Mouse (Mus musculus) E14TG2a.4 (cell line): ENCODE data around the gene Olfr1087.
"Not testable (repeated sequence)": the region's sequence is repeated elsewhere in the genome, so short reads cannot be mapped to it uniquely, and the experiment has no call there.

Source experiments
- H3K27me3 ChIP-seq: 2 replicates; pipeline ENCODE4 v1.6.1; 2014; ENCODE audit warnings: low read length, control low read depth; ENCODE audit not compliant: insufficient read depth
- H3K36me3 ChIP-seq: 2 replicates; pipeline ENCODE4 v1.6.1; 2014; ENCODE audit warnings: low read length, control low read depth; ENCODE audit not compliant: insufficient read depth
- H3K4me1 ChIP-seq: replicated peaks from 2 replicates; pipeline ENCODE4 v1.6.1; 2014; ENCODE audit warnings: low read depth, low read length, control low read depth
- H3K4me3 ChIP-seq: replicated peaks from 2 replicates; pipeline ENCODE4 v1.5.1; 2014; ENCODE audit warnings: mild to moderate bottlenecking, low read length
- H3K9me3 ChIP-seq: 2 replicates; pipeline ENCODE4 v1.6.1; 2014; ENCODE audit warnings: low read length, control low read depth
- CTCF ChIP-seq: conservative IDR thresholded peaks from 2 replicates; pipeline ENCODE4 v1.5.1; 2014; ENCODE audit warnings: low read length
- NANOG ChIP-seq: IDR thresholded peaks from 2 replicates; pipeline ENCODE4 v1.6.1; 2014; ENCODE audit warnings: borderline replicate concordance, low read length, mixed read lengths
- POU5F1 ChIP-seq: IDR thresholded peaks from 2 replicates; pipeline ENCODE4 v1.6.1; 2014; ENCODE audit warnings: low read length, borderline replicate concordance

The Olfr1087 gene

DNA sequence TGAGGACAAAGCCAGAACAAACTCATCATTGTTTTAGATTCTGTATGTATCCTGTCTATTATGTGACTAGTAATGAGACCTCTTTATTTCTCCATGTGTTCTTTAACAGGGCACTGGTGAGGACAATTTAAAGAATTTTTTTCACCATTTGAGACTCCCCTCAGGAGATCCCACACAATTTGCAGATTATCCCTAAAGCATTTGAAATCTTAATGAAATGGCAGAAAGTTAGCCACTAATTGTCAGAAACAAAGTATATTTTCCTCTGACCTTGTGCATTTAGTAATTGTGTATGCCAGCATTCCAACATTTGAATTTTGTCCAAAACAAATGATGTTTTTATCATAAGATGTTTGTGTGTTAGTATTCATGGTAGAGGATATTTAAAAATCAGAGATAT is at the start of gene Olfr1087:
Gene Olfr1087 (minus strand): TSS at position 101 of the 400 bp plus-strand sequence.
- Histone ChIP-seq H3K27me3 (no peaks in the 10 kb centered on the region), H3K36me3 (no peaks in the 10 kb centered on the region), H3K9me3 (no peaks in the 10 kb centered on the region), H3K4me1 (no peaks in the 10 kb centered on the region), H3K4me3 (no peak within 1 kb of the TSS)
- TF ChIP-seq POU5F1 (no peak), NANOG (no peak), CTCF (no peak)

DNA sequence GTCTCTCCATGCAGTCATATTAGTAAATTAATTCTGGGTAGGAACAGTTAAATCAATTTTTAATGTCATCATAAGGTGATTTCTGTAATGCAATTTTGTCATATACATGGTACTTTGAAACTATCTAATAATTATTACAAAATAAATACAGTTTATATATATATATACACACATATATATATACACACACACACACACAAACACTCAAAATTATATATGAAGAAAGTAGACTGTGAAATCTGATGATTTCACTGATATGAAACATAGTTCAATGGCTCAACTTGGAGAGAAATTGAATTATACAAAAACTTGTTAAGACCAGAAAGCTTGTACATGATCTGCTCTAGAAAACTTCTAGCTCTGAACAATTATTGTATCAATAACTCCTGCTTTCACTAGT is 35.4 kb upstream of the Olfr1087 start, which contains the start of gene Olfr1089:
Gene Olfr1089 (minus strand): TSS at position 101 of the 400 bp plus-strand sequence.
- H3K36me3 ChIP-seq: no peaks in the 10 kb centered on the region
- no peaks in the 10 kb centered on the region for H3K27me3 ChIP-seq
- H3K4me3 ChIP-seq: no peak within 1 kb of the TSS
- no peaks in the 10 kb centered on the region for H3K4me1 ChIP-seq
- H3K9me3 ChIP-seq: no peaks in the 10 kb centered on the region
- TF ChIP-seq POU5F1 (no peak), CTCF (no peak), NANOG (no peak)

DNA sequence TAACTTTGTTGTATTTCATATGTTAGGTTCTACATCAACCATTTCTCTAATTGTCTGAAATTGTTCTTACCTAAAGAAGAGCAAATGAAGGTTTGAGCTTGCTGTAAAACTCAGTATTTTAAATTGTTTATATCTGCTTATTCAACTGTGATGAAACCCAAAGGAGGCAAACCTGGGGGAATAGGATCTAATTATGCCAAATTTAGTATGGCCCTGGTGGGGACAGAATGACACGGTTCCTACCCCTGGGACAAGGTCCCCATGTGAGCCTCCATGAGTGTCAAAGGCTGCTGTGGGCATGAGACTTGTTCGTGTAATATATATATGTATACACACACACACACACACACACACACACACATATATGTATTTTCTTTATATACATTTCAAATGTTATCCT is 18.2 kb downstream of the Olfr1087 start, which contains the start of gene Olfr1086:
Gene Olfr1086 (minus strand): TSS at position 101 of the 400 bp plus-strand sequence.
- TF ChIP-seq POU5F1: no peak
- no peak for TF ChIP-seq CTCF
- no peak for TF ChIP-seq NANOG
- H3K9me3 ChIP-seq: no peaks in the 10 kb centered on the region
- no peaks in the 10 kb centered on the region for H3K27me3 ChIP-seq
- no peaks in the 10 kb centered on the region for H3K36me3 ChIP-seq
- H3K4me1 ChIP-seq: no peaks in the 10 kb centered on the region
- no peak within 1 kb of the TSS for H3K4me3 ChIP-seq

DNA sequence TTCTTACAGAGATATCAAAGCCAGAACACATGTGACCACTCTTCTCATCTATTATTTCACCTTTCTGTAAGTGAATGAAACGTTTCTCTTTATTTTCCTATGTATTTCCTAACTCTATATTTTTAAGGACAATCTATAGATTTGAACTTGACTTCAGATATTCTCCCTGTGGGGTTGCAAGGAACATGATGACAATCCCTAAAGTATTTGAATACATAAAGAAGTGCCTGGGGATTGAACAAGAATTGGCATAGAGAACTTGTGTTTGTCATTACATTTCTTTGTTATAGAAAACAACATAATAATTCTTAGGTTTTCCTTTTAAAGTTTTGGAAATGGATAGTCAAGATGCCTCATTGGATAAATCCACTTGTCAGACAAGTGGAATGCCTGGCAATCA is 36.3 kb downstream of the Olfr1087 start, which contains the start of gene Olfr1085:
Gene Olfr1085 (minus strand): TSS at position 101 of the 400 bp plus-strand sequence.
- Histone ChIP-seq H3K4me3 (no peak within 1 kb of the TSS), H3K27me3 (no peaks in the 10 kb centered on the region), H3K9me3 (no peaks in the 10 kb centered on the region), H3K36me3 (no peaks in the 10 kb centered on the region), H3K4me1 (no peaks in the 10 kb centered on the region)
- TF ChIP-seq CTCF: no peak
- no peak for TF ChIP-seq POU5F1

DNA sequence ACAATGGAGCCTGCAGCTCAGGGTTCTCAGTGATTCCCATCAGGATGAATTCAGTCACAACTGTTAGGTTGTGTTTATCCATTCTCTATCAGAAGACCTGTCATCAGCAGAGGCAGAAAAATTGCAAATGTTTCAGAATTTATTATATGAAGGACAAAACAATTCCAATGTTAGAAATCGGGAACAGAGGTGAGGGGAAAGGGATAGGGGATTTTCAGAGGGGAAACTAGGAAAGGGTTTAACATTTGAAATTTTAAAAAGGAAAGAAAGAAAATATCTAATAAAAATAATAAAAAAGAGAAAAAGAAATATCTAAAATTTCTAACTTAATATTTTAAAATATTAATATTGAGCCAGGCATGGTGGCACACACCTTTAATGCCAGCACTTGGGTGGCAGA is 58.6 kb downstream of the Olfr1087 start, which contains the start of gene Olfr1084:
Gene Olfr1084 (minus strand): TSS at position 101 of the 400 bp plus-strand sequence.
- not testable (repeated sequence) for H3K4me3 ChIP-seq

More for the DNA sequence above, 58.6 kb downstream of the Olfr1087 start, which contains the start of gene Olfr1084:
- H3K9me3 ChIP-seq, H3K36me3 ChIP-seq, H3K27me3 ChIP-seq, H3K4me1 ChIP-seq: not testable (repeated sequence)
